Mouse (Mus musculus): ENCODE data around the gene Frmd4b. TPM values are rescaled to one million over a fixed set of nuclear protein-coding genes. Genes with fewer than 3 reads are reported as not detected.
"Not testable (repeated sequence)": the region's sequence is repeated elsewhere in the genome, so short reads cannot be mapped to it uniquely, and the experiment has no call there.

Frmd4b gene
- polyA plus RNA-seq, 1 experiment from 2014 or later = 16.9 TPM

- DNase-seq (ENCODE audit: low spot score) = no peak
- no peak overlapping the region for H3K27ac ChIP-seq (replicated peaks)
- H3K4me1 ChIP-seq = no peaks in the 10 kb centered on the region
- no peaks in the 10 kb centered on the region for H3K9me3 ChIP-seq
- WGBS = 79% methylated on average over 4 of the region's 4 CpGs
- H3K36me3 ChIP-seq (replicated peaks) = no peaks in the 10 kb centered on the region
- no peak overlapping the region for H3K4me3 ChIP-seq
- H3K27me3 ChIP-seq (replicated peaks; ENCODE audit: low read depth, poor library complexity, severe bottlenecking) = no peaks in the 10 kb centered on the region
Measured at GRCm38 (mm10) chr6:97262229-97262628, 355.1 kb downstream of the Frmd4b start.

GRCm38 (mm10) chr6:97259926-97260325, 357.4 kb downstream of the Frmd4b start:
- not testable (repeated sequence) for H3K27ac ChIP-seq (replicated peaks); H3K9me3 ChIP-seq; H3K27me3 ChIP-seq (replicated peaks; ENCODE audit: low read depth, poor library complexity, severe bottlenecking); DNase-seq (ENCODE audit: low spot score); H3K4me1 ChIP-seq; H3K36me3 ChIP-seq (replicated peaks); H3K4me3 ChIP-seq
- WGBS = 86% methylated on average over 2 of the region's 2 CpGs

GRCm38 (mm10) chr6:97258489-97258888, 358.9 kb downstream of the Frmd4b start:
- Histone ChIP-seq H3K27ac (replicated peaks) (no peak overlapping the region), H3K4me3 (no peak overlapping the region), H3K27me3 (replicated peaks; ENCODE audit: low read depth, poor library complexity, severe bottlenecking) (no peaks in the 10 kb centered on the region), H3K36me3 (replicated peaks) (no peaks in the 10 kb centered on the region), H3K9me3 (no peaks in the 10 kb centered on the region), H3K4me1 (no peaks in the 10 kb centered on the region)
- WGBS = 92% methylated on average over 1 of the region's 1 CpGs
- DNase-seq (ENCODE audit: low spot score) = no peak

GRCm38 (mm10) chr6:97252711-97253221, 364.6 kb downstream of the Frmd4b start, which contains the start of gene Lmod3:
TSS of gene Lmod3 (minus strand) at chr6:97252759.
- DNase-seq (ENCODE audit: low spot score) = no peak
- Histone ChIP-seq H3K4me1 (0 out of 2 replicates have a peak, but pooled peaks cover 8% of the 10 kb centered on the region), H3K36me3 (replicated peaks) (no peaks in the 10 kb centered on the region), H3K4me3 (no peak within 1 kb of the TSS), H3K9me3 (no peaks in the 10 kb centered on the region), H3K27me3 (replicated peaks; ENCODE audit: low read depth, poor library complexity, severe bottlenecking) (no peaks in the 10 kb centered on the region), H3K27ac (replicated peaks) (no peak within 1 kb of the TSS)
- WGBS = 35% methylated on average over 9 of the region's 9 CpGs

DNA sequence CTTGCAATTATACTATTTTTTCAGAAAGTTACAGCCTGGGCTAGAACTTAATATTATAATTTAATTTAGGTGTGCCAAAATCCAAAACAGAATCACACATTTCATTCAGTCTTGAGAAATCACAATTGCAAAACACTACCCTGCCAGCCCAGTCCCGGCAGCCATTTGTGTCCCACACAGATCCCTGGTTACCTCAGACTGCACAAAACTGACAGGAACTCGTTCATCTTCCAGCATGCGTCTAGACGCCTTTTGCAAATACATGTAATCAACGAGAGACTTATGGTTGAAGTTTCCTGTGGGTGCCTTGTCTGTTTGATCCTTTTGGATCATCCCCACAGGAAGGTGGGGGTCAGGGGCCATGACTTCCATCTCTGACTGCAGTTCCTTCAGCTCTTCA, 365.3 kb downstream of the Frmd4b start:
- Histone ChIP-seq H3K36me3 (replicated peaks) (no peaks in the 10 kb centered on the region), H3K9me3 (no peaks in the 10 kb centered on the region), H3K4me1 (0 out of 2 replicates have a peak, but pooled peaks cover 8% of the 10 kb centered on the region), H3K4me3 (no peak overlapping the region), H3K27me3 (replicated peaks; ENCODE audit: low read depth, poor library complexity, severe bottlenecking) (no peaks in the 10 kb centered on the region), H3K27ac (replicated peaks) (no peak overlapping the region)
- WGBS = 78% methylated on average over 5 of the region's 5 CpGs
- no peak for DNase-seq (ENCODE audit: low spot score)

DNA sequence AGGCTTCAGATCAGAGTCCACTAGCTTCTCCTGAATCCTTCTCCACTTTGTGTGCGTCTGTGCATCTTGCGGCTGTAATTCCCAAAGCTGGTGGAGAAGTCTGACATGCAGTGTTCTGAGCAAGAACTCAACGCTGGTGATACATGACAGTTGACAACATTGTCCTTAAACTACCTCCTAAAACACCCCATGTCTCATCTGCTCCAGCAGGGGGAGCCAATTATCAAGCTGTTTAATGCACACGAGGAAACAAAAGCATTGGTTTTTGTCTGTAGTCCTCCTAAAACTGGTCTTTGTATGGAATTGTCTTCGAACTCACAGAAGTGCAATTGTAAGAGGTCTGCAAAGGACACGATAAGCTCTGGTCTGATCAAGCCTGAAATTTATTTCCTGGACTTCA, 366.4 kb downstream of the Frmd4b start:
- peak; percentile 47 for DNase-seq (ENCODE audit: low spot score)
- Histone ChIP-seq H3K27me3 (replicated peaks; ENCODE audit: low read depth, poor library complexity, severe bottlenecking) (no peaks in the 10 kb centered on the region), H3K4me1 (0 out of 2 replicates have a peak, but pooled peaks cover 8% of the 10 kb centered on the region), H3K9me3 (no peaks in the 10 kb centered on the region), H3K4me3 (no peak overlapping the region), H3K27ac (replicated peaks) (no peak overlapping the region), H3K36me3 (replicated peaks) (no peaks in the 10 kb centered on the region)
- 48% methylated on average over 6 of the region's 6 CpGs for WGBS

DNA sequence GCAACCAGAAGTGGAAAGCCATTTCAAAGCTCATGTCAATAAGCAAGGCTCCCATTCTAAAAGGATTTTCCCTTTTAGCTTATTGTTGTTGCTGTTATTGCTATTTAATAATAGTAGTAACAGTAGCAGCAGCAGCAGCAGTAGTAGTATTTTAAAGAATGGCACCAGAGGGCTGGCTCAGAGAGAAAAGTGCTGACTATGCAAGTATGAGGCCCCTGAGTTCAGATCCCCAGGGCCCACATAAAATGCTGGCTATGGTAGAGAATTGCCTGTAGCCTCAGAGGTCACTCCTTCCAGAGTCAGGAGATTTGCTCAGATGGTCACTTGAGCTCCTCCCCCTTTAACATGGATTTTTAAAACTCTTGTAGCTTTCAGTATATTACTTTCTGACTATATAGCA, 372.1 kb downstream of the Frmd4b start:
- H3K4me3 ChIP-seq = no peak overlapping the region
- H3K27ac ChIP-seq (replicated peaks) = no peak overlapping the region
- H3K9me3 ChIP-seq = no peaks in the 10 kb centered on the region
- DNase-seq (ENCODE audit: low spot score) = no peak
- H3K4me1 ChIP-seq = no peaks in the 10 kb centered on the region
- no peaks in the 10 kb centered on the region for H3K36me3 ChIP-seq (replicated peaks)
- H3K27me3 ChIP-seq (replicated peaks; ENCODE audit: low read depth, poor library complexity, severe bottlenecking) = no peaks in the 10 kb centered on the region

DNA sequence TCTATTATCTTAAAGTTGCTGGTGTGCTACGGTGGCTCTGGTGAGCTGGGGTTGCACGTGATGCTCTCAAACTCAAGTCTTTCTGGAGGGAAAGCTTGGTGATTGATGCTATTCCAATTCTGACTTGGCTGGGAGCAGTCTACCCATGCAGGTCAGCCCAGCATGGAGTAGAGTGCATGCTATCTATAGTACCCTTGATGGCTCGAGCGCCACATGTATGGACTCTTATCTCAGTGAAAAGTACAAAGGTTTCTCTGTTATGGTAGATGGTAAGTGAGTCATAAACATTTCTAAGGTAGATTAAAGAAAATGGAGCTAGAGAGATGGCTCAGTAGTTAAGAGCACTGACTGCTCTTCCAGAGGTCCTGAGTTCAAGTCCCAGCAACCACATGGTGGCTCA, 374.8 kb downstream of the Frmd4b start:
- H3K36me3 ChIP-seq (replicated peaks) = no peaks in the 10 kb centered on the region
- H3K27ac ChIP-seq (replicated peaks) = no peak overlapping the region
- no peaks in the 10 kb centered on the region for H3K27me3 ChIP-seq (replicated peaks; ENCODE audit: low read depth, poor library complexity, severe bottlenecking)
- H3K9me3 ChIP-seq = peaks cover 5% of the 10 kb centered on the region; the same call in 1 of the 2 replicates
- no peaks in the 10 kb centered on the region for H3K4me1 ChIP-seq
- no peak for DNase-seq (ENCODE audit: low spot score)
- WGBS = 89% methylated on average over 4 of the region's 4 CpGs
- H3K4me3 ChIP-seq = no peak overlapping the region

DNA sequence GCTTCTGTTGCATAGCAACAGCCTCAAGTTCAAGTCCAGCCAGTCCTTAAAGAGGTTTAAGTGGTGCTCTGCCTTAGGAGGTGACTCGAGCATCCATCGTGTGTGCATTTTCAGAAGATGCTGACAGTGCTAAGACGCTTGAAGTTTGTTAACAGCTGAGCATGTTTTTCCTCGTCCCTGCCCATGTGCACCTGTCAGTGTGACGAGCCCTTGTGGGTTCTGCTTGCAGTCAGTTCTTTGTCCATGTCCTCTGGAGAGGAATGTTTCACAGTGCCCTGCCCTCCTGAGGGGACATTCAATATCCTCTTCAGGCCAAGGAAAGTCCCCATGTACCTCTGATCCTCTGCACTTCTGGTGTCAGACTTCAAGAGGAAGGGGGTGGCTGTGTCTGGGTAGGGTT, 377.2 kb downstream of the Frmd4b start:
- no peaks in the 10 kb centered on the region for H3K27me3 ChIP-seq (replicated peaks; ENCODE audit: low read depth, poor library complexity, severe bottlenecking)
- H3K4me3 ChIP-seq = no peak overlapping the region
- no peak for DNase-seq (ENCODE audit: low spot score)
- no peak overlapping the region for H3K27ac ChIP-seq (replicated peaks)
- H3K4me1 ChIP-seq = no peaks in the 10 kb centered on the region
- no peaks in the 10 kb centered on the region; the same call in 1 of the 2 replicates for H3K36me3 ChIP-seq (replicated peaks)
- peaks cover 7% of the 10 kb centered on the region; the same call in 1 of the 2 replicates for H3K9me3 ChIP-seq
- 71% methylated on average over 5 of the region's 5 CpGs for WGBS

DNA sequence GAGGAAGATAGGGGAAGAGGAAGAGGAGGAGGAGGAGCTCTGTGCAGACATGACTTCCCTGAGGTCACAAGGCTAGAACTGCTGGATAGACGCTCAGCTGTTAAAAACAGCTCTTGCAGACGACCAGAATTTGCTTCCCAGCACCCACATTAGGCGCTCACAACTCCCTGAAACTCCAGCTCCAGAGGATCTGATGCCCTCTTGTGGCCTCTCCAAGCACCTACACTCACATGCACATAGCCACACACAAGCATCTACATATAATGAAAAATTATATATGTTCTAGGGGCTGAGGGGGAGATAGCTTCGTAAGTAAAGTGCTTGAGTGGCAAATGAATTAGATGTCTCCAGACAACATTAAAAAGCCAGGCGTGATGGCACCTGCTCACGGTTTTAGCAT, 378.0 kb downstream of the Frmd4b start:
- Histone ChIP-seq H3K27me3 (replicated peaks; ENCODE audit: low read depth, poor library complexity, severe bottlenecking) (no peaks in the 10 kb centered on the region), H3K9me3 (peaks cover 7% of the 10 kb centered on the region; the same call in 1 of the 2 replicates), H3K36me3 (replicated peaks) (no peaks in the 10 kb centered on the region; the same call in 1 of the 2 replicates), H3K27ac (replicated peaks) (no peak overlapping the region), H3K4me1 (no peaks in the 10 kb centered on the region), H3K4me3 (no peak overlapping the region)
- 93% methylated on average over 6 of the region's 6 CpGs for WGBS
- no peak for DNase-seq (ENCODE audit: low spot score)

Other genes starting within 250 kb of the Frmd4b start
- gene Mitf, start 189.5 kb upstream of the Frmd4b start, polyA plus RNA-seq (2016; fragmentation: Nextera tagmentation; extraction: Ambion mirVana) = 2.1 and 2.6 TPM in 2 replicates

Measured in embryonic facial prominence, embryonic 10.5 days (tissue).